Mouse (Mus musculus) monocyte, adult 5-6 weeks (primary cell): ENCODE results near the gene Capn10. TPM values are rescaled to one million over a fixed set of nuclear protein-coding genes. Genes with fewer than 3 reads are reported as not detected.
A peak's percentile ranks its signal among the peaks of the same experiment; 100 is the strongest.

Experiments
- ATAC-seq: fragments of 153-309, 156-312 bp; replicated peaks from 2 replicates; pipeline ENCODE4 v1.8.0; 2017; ENCODE audit warnings: mild to moderate bottlenecking; ENCODE audit not compliant: low TSS enrichment, insufficient number of reproducible peaks, severe bottlenecking, poor library complexity, low FRiP score
- total RNA-seq: library from RNA; stranded (forward); fragments of 200-1000, 200-491, 200-594 nt; gene quantifications from 3 replicates; pipeline ENCODE4 v1.2.3, GENCODE M21; 2017

Gene Capn10
- total RNA-seq: 4.0 to 10.1 TPM (median 7.1 TPM) in 3 replicates

DNA sequence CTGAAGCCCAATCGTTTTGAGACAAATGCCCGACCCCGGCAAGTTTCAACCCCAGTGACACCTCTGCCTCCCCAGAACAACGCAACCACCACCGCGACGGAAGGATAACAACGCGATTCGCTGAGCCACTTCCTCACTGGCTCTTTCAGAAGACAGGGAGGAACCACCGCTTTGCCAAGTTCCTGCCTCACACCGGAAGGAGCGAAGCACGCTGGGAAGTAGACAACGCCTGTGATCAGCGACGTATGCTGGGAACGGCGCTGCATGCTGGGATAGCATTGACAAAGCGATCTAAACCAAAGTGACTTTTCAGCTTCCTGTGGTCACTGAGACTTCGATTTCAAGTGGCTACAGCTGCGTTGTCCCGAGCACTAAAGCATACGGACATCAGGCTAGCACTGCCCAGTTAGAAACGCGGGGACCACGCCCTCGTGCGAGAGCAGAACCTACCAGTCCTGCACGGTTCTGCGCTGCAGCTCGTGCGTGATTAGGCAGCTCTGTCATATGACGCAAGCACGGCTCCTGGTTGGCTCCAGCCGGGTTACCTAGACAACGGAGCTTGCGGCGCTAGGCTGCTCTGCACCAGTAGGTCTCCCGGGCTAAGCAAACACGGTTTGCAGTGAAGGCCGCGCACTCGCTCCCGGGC, at the start of gene Capn10:
Gene Capn10 (plus strand): TSS at position 195 of the 646 bp plus-strand sequence.
- ATAC-seq: peak; percentile 92

DNA sequence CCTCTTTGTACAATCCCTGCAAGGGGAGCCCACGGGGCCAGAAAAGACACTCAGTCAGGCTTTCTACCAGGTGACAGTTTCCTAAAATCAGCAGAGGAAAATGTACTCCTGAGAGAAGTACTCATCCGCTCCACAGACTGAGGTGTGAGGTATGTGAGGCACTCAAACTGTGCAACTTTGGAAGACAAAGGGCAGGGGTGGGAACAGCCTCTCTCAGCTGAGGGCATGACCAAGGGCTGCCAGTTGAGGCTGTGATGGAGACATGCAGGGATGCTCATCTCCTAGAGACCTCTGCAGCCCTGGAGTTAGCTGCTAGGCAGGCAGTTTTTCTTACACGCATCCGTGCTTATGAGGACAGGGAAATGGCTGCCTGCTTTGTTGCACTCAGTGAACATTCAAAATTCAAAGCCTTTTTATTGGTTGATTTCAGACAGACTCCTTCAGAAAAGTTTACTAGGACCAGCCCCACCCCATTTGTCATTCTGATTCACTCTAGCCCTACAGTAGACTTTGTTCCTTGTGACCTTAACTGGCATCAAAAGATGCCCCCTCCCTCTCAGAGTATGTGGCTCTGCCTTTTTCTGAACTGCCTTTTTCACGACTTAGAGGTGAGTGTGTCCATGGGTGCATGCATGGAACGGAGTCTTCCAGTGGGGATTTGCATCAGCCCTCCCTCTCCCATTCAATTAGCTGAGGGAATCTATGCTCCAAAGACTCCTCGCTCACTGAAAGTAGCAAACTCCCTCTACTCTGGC, 45.1 kb upstream of the Capn10 start:
- no peak for ATAC-seq

DNA sequence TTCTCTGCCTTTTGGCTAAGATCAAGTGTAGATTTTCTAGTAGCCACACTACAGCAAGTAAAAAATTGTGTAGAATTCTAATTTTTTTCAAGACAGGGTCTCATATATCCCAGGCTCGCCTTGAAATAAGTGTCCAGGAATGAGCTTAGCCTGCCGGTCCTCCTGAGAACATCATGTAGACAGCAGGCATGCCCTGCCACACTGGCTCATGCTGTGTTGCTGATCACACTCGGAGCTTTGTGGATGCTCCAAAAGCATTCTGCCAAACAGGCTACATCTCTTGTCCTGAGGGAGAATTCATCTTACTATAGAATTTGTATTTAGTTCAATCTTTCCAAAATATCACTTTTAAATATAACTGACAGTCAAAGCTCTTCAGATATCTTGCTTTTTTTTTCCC, 41.4 kb upstream of the Capn10 start:
- ATAC-seq: no peak

DNA sequence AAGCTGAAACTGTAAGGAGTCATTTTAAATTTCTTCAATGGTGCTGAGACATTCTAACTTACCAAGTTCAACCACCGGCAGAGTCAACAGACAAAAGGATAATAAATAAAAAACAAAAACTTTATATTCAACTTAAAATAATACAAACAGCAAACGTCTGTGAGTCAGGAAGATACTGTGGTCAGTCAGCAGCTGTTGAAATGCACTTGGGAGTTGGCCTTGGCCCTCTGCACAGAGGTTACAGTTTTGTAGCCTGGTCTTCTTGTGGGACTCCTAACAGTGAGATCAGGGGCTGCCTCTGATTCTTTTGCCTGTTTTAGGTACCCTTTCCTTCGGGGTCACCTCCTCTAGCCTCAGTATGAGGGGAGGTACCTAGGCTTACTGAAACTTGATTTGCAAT, 40.3 kb upstream of the Capn10 start:
- ATAC-seq: no peak

DNA sequence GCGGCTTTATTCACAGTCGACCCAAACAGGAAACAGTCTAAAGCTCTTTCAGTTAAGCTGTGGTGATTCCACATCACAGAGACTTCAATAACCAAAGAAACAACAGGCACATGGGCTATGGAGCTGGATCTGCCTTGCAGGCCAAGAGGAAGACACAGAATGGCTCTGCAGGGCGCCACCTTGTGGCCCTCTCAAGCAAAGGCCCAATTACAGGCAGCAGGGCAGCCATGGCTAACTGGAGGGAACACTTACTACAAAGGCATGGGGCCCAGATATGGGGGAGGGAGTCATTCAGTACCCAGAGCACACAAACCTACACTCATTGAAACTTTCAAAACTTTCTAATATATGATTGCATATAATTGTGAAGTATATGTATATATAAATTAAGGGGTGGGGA, 39.1 kb upstream of the Capn10 start:
- ATAC-seq: peak; percentile 89

DNA sequence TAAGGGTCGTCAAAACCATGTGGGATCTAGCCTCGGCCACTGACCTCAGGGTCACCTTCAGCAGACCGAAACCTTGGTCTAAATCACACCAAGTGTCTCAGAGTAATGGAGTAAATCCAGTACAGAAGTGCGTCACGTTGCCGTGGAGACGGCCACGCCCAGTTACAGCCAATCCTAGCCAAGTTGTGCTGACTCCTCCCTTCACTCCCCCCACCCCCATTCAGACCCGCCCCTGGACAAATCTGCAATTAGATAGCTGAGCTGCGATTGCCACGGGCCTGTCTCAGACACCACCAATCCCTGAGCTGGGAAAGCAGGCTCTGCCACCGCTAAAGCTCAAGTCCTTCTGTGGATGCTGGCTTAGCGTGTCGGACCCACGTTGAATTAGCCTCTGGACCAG, 31.4 kb upstream of the Capn10 start, which contains the start of gene Ankmy1:
Gene Ankmy1 (minus strand): TSS at position 121 of the 400 bp plus-strand sequence.
- ATAC-seq: no peak

DNA sequence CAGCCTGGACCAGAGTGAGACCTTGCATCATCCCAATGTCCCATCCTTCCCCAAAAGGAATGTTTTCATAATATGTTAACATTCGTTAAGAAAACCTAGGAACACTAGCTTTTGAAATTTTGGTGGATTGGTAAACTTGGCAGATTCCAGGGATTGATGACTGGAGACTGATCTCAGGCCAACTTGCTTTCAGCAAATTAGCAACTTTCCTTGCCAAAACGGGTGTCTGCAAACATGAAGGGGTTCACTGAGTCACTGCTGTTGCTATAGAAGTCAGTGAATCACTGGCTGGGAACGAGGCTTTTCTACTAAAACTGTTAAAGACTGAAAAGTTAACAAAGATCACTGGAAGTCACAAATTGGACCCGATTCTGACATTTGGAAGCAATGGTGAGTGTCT, 30.5 kb upstream of the Capn10 start:
- ATAC-seq: no peak

DNA sequence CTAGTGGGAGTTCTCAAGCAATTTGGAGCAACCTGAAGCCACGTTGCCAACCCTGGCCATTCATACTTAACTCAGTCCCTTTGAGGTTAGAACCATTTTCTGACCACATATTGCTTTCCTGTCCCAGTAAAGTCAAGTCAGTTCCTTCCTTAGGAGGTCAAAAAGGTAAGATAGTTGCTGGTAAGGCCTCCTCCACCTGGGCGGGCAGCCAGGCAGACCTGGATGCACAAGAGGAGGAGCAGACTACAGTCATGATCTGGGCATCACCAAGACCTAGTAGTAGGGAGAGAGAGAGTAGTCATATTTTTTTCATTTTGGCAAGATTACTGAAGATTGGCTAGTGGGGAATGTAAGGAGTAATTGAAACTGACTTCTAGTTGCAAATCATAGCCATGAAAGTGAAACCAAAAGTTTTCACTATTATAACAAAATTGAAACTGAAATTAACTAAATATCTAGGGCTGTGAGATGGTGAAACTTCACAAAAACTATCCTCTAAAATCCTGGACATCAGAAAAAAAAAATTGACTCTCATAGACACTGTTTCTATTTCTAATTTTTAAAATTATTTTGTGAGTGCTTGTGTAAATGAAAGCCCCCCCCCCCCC, 28.4 kb upstream of the Capn10 start:
- no peak for ATAC-seq

DNA sequence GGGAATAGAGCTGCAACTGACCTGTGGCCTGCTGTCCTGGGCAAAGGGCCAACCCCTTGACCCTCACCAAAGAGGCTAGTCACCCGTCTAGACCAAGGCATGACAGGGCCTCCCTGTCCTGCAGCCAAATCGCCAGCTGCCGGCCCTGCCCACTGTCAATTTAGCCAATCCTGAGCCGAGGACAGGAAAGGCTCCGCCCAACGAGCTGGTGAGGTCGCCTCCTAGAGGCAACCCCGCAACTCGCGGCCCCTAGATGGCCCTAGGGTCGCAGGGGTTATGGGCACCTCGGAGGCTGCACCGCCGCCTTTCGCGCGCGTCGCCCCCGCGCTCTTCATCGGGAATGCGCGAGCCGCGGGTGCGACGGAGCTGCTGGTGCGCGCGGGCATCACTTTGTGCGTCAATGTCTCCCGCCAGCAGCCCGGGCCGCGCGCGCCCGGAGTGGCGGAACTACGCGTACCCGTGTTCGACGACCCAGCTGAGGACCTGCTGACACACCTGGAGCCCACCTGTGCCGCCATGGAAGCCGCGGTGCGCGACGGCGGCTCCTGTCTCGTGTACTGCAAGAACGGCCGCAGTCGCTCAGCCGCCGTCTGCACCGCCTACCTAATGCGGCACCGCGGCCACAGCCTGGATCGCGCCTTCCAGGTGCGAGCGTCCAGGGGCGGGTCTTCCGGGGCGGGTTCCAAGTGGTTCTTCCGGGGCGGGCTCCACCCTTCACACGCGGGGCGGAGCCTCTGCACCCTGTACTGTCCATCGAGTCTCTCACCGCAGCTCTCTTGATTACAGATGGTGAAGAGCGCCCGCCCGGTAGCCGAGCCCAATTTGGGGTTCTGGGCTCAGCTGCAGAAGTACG, 27.2 kb upstream of the Capn10 start, which contains the start of gene Dusp28:
Gene Dusp28 (plus strand): TSS at position 203 of the 853 bp plus-strand sequence.
- ATAC-seq: peak; percentile 83

DNA sequence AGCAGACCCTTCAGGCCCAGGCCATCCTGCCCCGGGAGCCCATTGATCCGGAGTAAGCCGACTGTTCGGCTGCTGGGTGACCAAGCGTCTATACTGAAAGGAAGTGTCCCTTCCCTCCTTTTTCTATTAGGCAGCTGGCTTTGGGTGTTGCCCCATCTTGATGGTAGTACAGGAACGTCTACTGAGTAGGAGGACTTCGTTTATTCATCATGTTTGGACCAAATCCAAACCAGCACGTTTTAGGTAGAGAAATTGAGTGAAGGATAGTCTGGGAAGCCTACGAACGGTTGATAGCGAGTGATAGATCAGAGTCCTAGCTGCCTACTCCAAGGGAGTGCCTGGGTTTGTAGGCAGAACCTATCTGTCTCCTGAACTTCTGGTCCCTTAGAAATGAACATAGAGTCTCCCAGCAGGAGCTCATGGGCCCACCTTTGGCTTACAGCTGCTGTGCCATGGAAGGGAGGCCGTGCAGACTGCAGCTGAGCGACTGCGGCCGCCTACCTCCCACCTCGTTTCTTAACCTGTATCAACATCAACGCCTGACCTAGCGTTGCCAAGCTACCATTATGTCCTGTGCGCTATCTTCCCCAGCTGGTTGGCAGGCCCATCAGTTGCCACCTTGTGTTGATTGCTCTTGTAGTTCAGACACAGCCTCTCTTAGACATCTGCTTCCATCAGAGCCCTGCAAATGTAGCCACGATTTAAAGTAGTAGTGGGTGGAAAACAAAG, 26.4 kb upstream of the Capn10 start:
- ATAC-seq: no peak; the same call in 1 of the 2 replicates

DNA sequence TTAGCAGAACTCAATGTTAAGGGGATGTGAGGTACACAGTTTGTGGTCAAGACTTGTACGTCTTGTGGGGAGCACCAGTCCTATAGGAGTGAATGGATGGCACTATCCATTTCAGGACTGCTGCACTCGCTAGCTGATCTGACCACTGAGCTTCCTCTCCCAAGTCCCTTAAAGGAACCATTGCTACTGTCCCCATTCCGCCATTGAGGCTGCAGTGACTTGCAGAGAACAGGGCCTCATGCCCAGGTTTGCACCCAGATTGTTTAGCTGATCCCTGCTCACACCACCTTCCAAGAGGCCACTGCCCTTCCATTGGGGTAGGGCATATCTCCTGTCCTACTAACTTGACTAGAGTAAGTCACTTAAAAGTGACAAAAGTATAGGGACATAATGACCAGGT, 25.5 kb upstream of the Capn10 start:
- ATAC-seq: no peak

DNA sequence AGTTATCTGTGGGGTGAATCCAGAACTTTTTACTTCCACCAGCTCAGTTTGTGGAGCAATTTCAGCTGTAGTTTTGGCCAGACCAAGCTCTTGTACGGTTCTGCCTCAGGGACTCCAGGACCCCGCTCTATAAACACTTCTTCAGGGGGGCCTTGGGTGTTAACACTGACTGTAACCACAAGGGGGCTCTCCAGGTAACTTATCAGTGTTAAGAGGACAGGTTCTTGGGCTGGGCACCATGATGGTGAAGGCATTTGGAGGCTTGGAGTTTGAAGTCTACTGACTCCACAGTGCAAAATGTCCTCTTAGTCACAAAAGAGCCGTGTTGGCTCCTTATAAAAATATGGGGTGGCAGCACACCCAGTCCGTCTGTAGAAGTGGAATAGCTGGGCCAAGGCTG, 25.1 kb upstream of the Capn10 start:
- ATAC-seq: no peak

DNA sequence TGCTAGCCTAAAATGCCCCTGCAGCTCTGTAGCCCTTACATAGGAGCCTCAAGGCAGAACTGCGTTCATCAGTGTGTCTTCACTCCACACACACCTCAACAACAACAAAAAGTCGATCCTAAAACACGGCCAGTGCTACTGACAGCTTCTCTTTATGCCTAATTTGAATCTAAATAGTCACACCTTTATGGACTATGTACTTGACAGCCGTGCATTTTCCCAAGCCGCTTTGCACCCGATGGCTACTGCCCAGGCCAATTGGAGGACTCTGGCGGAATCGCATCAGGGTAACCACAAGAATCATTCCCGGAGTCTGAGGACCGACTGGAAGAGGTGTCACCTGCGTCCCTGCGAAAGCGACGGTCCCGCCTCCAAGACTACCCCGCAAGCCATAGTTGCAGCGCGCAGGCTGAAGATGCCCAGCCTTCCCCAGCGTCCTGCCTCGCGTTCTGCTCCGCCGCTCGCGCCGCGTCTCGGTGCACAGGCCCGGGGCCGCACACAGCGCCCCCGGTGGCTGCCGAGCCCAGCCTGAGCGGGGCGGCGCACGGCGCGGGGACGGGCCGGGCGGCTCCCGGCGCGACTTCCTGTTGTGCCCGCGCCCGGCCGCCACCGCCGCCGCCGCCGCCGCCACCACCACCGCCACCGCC, 23.8 kb upstream of the Capn10 start, which contains the start of gene Rnpepl1:
Gene Rnpepl1 (plus strand): TSS at position 545 of the 647 bp plus-strand sequence.
- ATAC-seq: 0 out of 2 replicates have a peak, but pooled peaks have one; percentile 28

DNA sequence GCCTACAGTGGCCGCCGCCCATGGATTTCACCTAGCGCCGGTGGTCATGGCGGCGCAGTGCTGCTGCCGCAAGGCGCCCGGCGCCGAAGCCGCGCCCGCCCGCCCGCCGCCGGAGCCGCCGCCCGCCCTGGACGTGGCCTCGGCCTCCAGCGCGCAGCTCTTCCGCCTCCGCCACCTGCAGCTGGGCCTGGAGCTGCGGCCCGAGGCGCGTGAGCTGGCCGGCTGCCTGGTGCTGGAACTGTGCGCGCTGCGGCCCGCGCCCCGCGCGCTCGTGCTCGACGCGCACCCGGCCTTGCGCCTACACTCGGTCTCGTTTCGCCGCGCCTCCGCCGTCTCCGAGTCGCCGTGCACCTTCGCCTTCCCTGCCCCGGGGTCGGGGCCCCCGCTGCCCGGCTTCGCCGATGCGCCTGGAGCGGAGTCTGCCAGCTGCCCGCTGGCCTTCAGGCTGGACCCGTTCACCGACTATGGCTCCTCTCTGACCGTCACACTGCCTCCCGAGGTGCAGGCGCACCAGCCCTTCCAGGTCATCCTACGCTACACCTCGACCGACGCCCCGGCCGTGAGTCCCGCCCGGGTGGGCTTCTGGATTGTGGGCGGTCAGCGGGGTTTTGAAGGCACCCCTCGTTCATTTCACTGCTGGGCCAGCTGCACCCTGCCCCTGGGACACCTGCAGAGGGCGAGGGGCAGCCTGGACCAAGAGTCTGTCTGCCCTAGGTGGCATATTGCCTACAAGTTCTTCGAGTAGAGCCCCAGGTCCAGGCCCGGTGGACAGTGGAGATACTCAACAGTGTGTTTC, 23.1 kb upstream of the Capn10 start:
- no peak for ATAC-seq

DNA sequence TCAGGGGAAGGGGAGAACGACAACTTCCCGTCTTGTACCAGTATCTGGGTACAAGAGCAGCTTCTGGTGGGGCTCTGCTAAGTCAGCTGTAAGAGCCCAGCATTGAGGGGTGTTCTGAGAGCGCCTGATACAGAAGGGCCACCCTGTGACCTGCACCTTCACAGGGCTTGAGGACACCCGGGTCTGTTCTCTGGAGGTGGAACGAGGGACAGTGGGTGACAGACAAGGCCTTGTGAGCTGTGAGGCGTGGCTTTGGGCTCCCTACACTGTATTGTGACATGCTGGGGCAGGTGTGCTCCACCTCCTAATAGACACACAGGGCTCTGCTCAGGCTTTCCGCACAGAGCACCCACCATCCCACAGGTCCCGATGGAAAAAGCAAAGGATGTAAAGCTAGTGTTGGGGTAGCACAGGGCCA, 22.4 kb upstream of the Capn10 start:
- ATAC-seq: no peak

DNA sequence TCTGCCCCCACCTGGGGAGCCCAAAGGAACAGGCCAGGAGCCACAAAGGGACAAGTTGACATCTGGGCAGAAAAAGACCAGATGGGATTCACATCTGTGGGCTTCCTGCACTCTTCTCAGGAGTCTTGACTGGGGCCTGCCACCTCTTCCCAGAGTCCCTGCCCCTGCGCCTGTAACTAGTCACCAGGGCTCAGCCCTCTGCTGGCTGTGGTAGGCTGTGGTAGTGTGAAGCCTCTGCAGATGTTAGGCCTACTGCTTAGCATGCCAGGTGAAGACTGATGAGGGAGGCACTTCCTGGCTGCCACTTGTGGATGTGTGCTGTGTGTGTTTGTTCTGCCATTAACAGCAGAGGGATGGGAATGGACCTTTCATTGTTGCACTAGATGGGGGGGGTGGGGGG, 21.9 kb upstream of the Capn10 start:
- ATAC-seq: no peak

DNA sequence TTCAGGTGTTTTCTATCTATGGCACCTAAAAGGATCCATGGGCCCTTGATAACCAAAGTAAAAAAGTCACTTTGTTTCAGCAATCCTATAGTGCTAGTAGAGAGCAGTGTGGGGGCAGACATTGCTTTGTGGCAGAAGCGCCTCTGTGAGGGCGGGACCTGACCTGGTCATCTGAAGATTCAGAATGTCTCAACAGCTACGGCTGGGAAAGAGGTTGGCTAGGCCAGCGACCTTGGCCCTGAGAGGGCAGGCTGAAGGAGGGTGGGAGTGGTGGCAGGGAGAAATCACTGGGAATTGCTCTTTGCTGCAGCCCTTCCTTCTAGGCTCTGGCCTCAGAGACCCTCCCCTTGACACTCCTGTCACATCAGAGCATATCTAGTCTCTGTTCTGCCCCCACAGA, 19.9 kb upstream of the Capn10 start:
- no peak for ATAC-seq
